Mouse (Mus musculus) ovary, adult 18-20 months (tissue): ENCODE data around the gene Hapln4.
A peak's percentile ranks its signal among the peaks of the same experiment; 100 is the strongest.

ENCODE experiments used
- DNase-seq: peaks from one replicate; pipeline ENCODE4 v3.0.0; 2022; ENCODE audit warnings: low spot score, mixed read lengths

Gene Hapln4

GRCm38 (mm10) chr8:70139026-70139857 lies 56.0 kb downstream of the Hapln4 start, which contains the start of the genes Rfxank, Borcs8 and Mef2b:
Gene Rfxank (minus strand): TSS chr8:70139154.
Gene Borcs8 (plus strand): TSS chr8:70139499.
Gene Mef2b (plus strand): TSS chr8:70139711.
- peak; percentile 99 for DNase-seq

GRCm38 (mm10) chr8:70139981-70140380 lies 56.7 kb downstream of the Hapln4 start:
- DNase-seq, result no peak
